Mouse (Mus musculus): ENCODE measurements at regions not wholly inside any gene's neighbourhood (a gene's known extent, or its start where the extent isn't known, plus 50 kb on each side); places are given as distances from the start of the nearest gene placed in this dataset.

DNA sequence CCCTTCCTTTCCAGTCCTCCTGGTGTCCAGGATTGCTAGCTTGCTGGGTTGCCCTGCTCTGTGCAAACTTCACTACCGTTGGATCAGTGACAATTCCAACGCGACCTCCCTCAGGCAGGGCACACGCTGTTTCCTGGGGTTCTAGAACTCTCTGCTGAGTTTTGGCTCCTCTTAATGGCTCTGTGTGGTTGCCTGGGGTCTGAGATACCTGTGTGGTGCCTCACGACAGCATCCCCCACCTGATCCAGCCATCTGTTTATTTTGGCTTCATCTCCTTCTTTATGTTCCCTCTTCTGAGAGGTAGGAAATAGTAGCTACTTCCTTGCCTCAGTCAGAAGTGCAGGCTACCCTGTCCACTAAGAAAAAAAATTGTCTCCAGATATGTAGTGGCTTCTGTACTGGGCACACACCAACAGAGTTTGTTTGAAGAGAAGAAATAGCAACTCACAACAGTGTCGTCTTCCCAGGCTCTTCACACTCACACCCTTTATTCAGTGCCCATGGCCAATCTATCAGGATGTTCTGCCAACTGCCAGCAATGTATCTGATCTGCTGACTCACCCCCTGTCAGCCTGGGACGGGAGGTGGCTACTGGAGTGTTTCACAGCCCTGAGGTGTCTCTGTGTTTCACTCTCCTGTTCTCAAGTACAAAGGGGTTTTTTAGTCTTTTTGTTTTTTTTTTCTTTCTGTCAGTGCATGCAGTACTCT lies 544.1 kb downstream of the Bnc2 start:
- Histone ChIP-seq H3K9me3 (replicated peaks; ENCODE audit: low read length) (peaks cover 89% of the 10 kb centered on the region), H3K9ac (ENCODE audit: insufficient read depth, low read depth) (no peak overlapping the region), H3K79me2 (replicated peaks; ENCODE audit: control insufficient read depth, extremely low read depth, insufficient read depth, poor library complexity, severe bottlenecking) (no peaks in the 10 kb centered on the region), H3K27ac (ENCODE audit: insufficient read depth, low read depth) (no peak overlapping the region), H3K4me2 (ENCODE audit: insufficient read depth, low read depth, poor library complexity, severe bottlenecking) (no peak overlapping the region), H3K36me3 (replicated peaks in 1 of 2; ENCODE audit: control insufficient read depth in 1 of 2, insufficient read depth in 1 of 2, low read length in 1 of 2) (no peaks in the 10 kb centered on the region), H3K27me3 (replicated peaks) (no peaks in the 10 kb centered on the region), H3K4me3 (replicated peaks in 1 of 3; ENCODE audit: low read depth in 2 of 3, low read length in 2 of 3, poor library complexity in 1 of 3) (no peak overlapping the region), H3K4me1 (ENCODE audit: control insufficient read depth in 1 of 2, insufficient read depth in 2 of 2) (no peaks in the 10 kb centered on the region)
- in situ Hi-C loops (cut with MboI; ENCODE audit: low pct_ligation_motif_present, low pct_unique_long_range_greater_than_20kb, low sequenced_read_pairs): no loop called here
- dilution Hi-C loops (cut with MboI; ENCODE audit: extremely low pct_ligation_motif_present, extremely low pct_unique_long_range_greater_than_20kb, low sequenced_read_pairs): no loop called here
- no peak for DNase-seq (ENCODE audit: extremely low read depth)
- TF ChIP-seq ZKSCAN1 (IDR thresholded peaks at IDR 0.05; ENCODE audit: borderline replicate concordance, low read depth, low read length) (no peak), POLR2A (IDR thresholded peaks at IDR 0.05; ENCODE audit: low read depth, low read length) (no peak), UBTF (IDR thresholded peaks at IDR 0.05; ENCODE audit: low read depth, low read length) (no peak), GABPA (IDR thresholded peaks at IDR 0.05; ENCODE audit: insufficient replicate concordance, low read depth, low read length) (no peak), ETS1 (conservative IDR thresholded peaks at IDR 0.05; ENCODE audit: low read depth, low read length) (no peak), TBP (conservative IDR thresholded peaks at IDR 0.05; ENCODE audit: low read depth, low read length) (no peak)

- no peak overlapping the region for H3K9ac ChIP-seq (ENCODE audit: insufficient read depth, low read depth)
- H3K4me1 ChIP-seq (ENCODE audit: control insufficient read depth in 1 of 2, insufficient read depth in 2 of 2): no peaks in the 10 kb centered on the region
- TF ChIP-seq ZNF384 (IDR thresholded peaks at IDR 0.05; ENCODE audit: low read depth, low read length) (no peak), CHD1 (IDR thresholded peaks at IDR 0.05; ENCODE audit: low read depth, low read length) (no peak), E2F4 (IDR thresholded peaks at IDR 0.05; ENCODE audit: insufficient replicate concordance, low read depth, low read length) (no peak), POLR2A (IDR thresholded peaks at IDR 0.05; ENCODE audit: low read depth, low read length) (no peak), ZKSCAN1 (IDR thresholded peaks at IDR 0.05; ENCODE audit: borderline replicate concordance, low read depth, low read length) (no peak), MEF2A (IDR thresholded peaks at IDR 0.05; ENCODE audit: borderline replicate concordance, low read depth, low read length) (no peak), NRF1 (IDR thresholded peaks at IDR 0.05; ENCODE audit: low read depth, low read length) (no peak), MAX (IDR thresholded peaks at IDR 0.05; ENCODE audit: low read length) (no peak), ZC3H11A (IDR thresholded peaks at IDR 0.05; ENCODE audit: low read depth, low read length) (no peak), JUND (conservative IDR thresholded peaks at IDR 0.05; ENCODE audit: low read depth, low read length) (no peak), RAD21 (IDR thresholded peaks at IDR 0.05; ENCODE audit: low read depth, low read length) (no peak), PAX5 (IDR thresholded peaks at IDR 0.05; ENCODE audit: low read length) (no peak), SIN3A (IDR thresholded peaks at IDR 0.05; ENCODE audit: low read length) (no peak), NELFE (IDR thresholded peaks at IDR 0.05; ENCODE audit: low read depth, low read length) (no peak), RCOR1 (conservative IDR thresholded peaks at IDR 0.05; ENCODE audit: low read depth, low read length) (no peak)
- dilution Hi-C loops (cut with MboI; ENCODE audit: extremely low pct_ligation_motif_present, extremely low pct_unique_long_range_greater_than_20kb, low sequenced_read_pairs): no loop called here
- no peak for DNase-seq (ENCODE audit: extremely low read depth)
- H3K4me2 ChIP-seq (ENCODE audit: insufficient read depth, low read depth, poor library complexity, severe bottlenecking): no peak overlapping the region
- no peaks in the 10 kb centered on the region for H3K36me3 ChIP-seq (replicated peaks in 1 of 2; ENCODE audit: control insufficient read depth in 1 of 2, insufficient read depth in 1 of 2, low read length in 1 of 2)
- H3K79me2 ChIP-seq (replicated peaks; ENCODE audit: control insufficient read depth, extremely low read depth, insufficient read depth, poor library complexity, severe bottlenecking): no peaks in the 10 kb centered on the region
- in situ Hi-C loops (cut with MboI; ENCODE audit: low pct_ligation_motif_present, low pct_unique_long_range_greater_than_20kb, low sequenced_read_pairs): no loop called here
- peaks cover 86% of the 10 kb centered on the region for H3K9me3 ChIP-seq (replicated peaks; ENCODE audit: low read length)
- H3K4me3 ChIP-seq (replicated peaks in 1 of 3; ENCODE audit: low read depth in 2 of 3, low read length in 2 of 3, poor library complexity in 1 of 3): no peak overlapping the region
- H3K27me3 ChIP-seq (replicated peaks): no peaks in the 10 kb centered on the region
- no peak overlapping the region for H3K27ac ChIP-seq (ENCODE audit: insufficient read depth, low read depth)
Observed at GRCm38 (mm10) chr4:84135740-84136139, 539.3 kb downstream of the Bnc2 start.
